Mouse (Mus musculus): ENCODE measurements around the gene Dusp6.
"Not testable (repeated sequence)": the region's sequence is repeated elsewhere in the genome, so short reads cannot be mapped to it uniquely, and the experiment has no call there.

The Dusp6 gene

DNA sequence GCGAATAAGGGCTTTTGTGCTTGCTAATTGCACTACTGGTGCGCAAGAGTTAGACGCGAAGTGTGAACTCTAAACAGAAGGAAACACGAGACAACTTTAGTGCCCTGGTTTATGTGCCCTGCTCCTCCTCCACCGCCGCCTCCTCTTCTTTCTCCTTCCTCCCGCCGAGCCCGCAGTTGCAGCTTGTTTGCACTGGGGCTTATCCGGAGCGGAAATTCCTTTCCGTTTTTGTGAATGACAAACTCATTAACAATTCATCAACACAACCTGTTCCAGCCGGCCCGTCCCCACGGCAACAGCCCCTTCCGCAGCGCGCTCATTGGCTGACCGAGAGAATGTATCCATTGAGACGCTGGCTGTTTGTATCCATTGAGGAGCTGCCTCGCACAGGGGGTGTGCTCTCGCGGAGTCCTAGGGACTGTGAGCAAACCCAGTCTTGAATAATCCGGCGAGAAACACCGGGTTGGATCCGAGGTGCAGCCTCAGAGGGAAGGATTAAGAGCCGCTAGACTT lies at the start of gene Dusp6:
TSS of gene Dusp6 (plus strand) at position 365 of the 513 bp plus-strand sequence.
- peak; percentile 98 for DNase-seq (ENCODE audit: low read depth, low spot score)

DNA sequence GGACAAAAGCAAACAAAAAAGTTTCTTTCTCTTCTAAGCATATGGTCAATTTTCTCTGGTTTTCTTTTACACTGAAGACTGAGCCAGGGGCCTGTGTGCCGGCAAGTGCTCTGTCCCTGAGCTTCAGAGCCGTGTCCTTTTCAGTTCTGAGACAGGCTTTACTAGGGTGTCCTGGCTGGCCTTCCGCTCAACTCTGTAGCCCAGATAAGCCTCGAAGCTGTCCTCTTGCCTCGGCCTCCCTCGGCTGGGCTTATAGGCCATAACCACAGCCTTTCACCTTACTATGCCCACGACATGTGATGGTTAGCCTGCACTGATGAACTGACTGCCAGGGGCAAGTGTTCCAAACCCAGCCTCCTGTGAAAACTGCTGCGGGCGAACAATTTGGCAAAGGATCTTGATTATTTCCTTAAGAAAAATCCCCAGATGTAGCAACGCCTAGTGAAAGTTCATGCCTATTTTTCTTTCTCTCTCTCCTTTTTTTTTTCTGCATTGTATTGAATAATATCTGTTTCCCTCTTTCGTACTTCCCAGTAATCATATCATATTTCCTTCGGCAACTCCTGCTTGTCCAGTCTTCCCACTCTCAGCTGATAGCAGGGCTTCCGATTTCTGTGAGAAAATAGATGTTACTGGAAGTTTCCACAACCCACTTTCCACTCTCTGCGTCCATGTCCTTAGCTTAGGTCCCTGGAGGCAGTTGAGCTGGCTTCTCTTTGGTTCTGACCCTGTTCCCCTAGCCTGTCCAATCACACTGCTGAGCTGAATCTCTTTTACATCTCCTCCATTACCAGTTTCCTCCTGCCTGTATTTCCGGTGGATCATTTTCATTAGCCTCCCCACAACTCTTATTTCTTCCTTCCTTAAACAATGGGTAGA lies 48.4 kb upstream of the Dusp6 start:
- no peak for DNase-seq (ENCODE audit: low read depth, low spot score)

DNA sequence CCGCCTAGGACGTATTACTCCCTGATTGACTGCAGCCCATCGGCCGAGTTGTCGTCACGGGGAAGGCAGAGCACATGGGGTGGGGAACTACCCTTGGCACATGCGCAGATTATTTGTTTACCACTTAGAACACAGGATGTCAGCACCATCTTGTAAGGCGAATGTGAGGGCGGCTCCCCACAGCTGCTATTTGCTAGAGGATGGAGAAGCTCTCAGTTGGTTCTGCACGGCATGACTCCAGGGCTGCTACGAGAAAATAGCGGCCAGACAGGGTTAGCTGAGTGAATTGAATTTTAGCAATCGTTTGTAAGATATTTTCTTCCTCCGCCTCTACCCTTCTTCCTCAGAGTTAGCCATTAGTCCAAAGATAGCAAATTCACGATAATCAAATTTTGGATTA lies 46.5 kb upstream of the Dusp6 start:
- DNase-seq (ENCODE audit: low read depth, low spot score), result not testable (repeated sequence)

DNA sequence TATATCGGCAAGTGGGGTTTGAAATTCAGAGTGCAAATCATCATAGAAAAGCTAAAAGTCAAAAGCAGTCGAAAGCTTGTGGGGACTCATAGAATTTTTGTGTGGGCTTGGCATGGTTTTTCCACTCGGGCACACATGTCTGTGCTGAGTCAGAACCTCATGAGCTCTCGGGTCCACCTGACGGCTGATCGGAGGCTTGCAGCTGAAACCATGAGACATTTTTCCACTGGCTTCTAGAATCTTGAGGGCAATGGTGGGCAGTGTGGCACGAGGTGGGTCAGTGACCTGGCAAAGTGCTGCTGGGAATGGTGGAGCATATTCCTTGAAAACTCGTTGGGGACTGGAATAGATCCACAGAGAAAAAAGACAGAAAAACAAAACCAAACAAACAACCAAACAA lies 41.5 kb upstream of the Dusp6 start:
- no peak for DNase-seq (ENCODE audit: low read depth, low spot score)

DNA sequence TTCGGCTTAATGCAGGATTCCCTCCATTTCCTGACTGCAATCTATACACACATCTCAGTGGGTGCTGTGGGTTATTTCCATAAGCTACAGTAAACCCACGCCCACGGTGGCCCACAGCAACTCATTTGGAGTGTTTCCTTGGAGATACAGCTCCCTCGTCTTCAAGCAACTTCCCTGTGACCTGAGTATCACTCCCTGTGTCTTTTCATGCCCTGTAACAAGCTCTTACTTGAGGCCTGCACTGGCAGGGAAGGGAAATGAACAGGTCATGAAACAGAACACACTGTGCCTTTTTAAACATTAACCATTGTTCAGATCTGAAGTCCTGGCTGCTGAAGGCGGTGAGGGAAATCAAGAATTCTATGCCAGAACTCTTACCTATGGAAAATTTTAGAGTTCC lies 40.3 kb upstream of the Dusp6 start:
- peak; percentile 67 for DNase-seq (ENCODE audit: low read depth, low spot score)

DNA sequence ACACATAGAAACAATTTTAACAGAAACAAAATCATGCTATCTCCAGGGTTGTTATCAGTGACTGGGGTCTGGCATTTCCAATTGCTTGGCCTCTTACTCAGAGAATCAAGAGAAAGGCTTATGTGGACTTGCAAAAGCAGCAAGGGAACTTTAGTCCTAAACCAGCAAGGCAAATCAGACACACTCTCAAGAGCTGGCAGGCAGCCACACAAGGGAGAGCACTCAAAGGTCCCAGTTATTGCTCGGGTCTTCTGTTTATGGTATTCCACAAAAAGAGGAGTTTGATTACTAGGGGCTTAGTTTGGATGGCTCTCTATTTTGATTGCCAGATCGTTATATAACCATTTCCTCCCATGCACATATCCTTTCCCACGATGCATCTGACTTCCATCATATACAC lies 38.8 kb upstream of the Dusp6 start:
- no peak for DNase-seq (ENCODE audit: low read depth, low spot score)

DNA sequence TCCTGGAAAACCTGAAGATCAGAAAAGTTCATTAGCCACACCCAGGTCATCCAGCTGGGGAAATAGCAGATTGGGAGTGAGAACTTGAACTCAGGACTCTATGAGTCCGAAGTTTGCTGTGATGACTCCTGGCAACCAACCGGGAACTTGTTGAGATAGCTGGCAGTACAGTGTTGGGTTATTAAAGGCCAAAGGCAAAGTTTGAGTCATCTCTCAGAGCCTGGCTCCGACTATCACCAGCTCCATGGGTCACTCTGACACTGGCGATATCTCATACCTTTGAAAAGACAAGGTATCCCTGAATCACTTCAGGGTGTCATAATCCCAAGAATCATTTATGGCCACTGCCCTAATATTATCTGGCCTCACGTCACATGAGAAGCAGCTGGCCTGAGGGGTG lies 36.2 kb upstream of the Dusp6 start:
- DNase-seq (ENCODE audit: low read depth, low spot score), result no peak

DNA sequence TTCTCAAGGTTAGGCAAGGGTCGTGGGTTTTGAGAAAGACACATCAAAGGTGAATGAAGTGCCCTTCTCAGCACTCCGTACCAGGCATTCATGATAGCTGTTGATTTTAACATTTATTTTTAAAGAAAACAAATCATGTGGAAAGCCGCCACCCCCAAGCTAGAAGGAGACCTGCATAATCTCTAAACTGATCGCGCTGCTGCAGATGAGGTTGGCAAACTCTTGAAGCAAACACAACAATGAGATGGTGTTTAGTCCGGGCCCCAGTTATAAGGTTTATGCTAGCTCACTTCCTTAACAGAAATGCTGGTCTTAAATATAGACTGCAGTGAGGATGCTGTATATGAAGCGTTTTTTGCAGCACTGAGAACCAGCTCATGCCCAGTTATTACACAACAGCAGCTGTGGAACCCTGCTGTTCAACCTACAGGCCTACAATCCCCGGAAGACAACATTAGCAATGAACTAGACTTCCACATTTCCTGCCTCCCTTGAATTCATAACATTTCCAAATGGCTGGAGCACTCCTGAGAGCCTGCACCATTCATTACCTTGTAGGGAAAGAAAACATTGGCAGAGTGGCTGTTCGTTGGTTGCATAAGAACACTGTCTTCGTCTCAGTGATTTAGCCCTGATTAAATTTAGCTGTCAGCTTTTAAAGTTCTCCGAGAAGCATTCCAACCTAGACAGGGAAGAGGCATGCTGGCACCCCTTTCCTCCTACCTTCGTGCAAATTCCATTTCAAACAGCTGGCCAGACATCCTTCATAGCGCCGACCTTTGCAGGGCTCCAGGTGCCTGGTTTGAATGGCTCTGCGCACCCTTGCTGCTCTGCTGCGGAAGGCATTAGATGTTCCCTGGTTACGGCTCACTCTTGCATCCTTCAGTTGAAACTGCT lies 34.8 kb upstream of the Dusp6 start:
- DNase-seq (ENCODE audit: low read depth, low spot score), result peak; percentile 77

DNA sequence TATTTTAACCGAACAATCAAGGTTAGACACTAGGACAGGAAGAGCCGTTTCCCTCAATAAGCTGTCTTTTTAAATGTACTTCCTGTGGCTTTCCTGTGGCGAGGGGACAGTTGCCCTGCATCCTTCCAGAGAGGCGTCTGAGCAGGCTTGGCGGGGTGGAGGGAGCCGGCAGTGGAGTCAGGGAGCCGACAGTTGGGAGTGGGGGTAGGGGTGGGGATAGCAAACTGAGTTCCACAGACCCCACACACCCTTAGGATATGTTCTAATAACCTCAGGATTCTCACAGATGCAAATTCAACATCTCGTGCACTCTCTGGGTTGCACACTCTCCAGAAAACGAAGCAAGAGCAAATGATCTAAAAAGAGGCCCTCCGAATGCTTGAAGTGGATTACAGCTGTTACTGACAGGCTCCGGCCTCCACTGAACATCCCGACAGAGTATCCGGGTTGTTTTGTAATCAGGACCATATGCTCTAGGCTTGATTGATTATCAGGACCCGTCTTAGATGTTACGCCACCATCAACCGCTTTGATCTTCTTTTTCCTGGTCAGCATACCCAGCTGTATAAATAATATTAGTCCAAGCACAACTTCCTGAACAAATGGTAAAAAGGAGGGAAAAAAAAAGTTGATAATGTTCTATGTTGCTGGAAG lies 33.9 kb upstream of the Dusp6 start:
- DNase-seq (ENCODE audit: low read depth, low spot score), result no peak

DNA sequence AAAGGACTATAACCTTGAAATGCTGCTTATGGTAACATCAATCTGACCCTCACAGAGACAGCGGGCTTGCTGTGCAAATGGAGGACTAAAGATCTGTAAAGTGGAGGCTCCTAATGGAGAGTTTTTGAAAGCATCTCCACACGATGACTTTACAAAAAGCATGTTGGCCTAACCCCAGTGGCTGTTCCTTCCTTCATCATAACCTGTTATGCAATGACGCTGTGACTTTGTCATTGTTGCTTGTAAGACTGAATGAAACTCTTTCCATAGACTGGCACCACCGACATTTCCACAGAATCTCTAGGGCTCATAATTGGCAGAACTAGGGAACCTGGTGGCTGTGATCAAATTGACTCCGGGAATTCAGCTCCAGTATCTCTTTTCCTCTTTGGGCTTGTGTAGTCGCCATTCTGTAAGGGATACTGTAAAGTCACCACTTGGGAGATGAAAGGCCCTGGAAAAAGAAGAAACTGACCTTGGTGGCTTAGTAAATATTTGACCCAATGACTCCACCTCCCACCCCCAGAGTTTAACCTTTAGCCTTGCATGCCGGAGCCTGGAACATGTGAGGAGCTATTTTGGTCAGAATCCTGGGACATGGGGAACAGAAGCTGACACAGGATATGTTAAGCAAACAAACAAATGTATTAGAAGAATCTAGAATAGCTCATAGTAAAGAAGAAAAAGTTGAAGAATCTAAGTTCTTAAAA lies 30.4 kb upstream of the Dusp6 start:
- no peak for DNase-seq (ENCODE audit: low read depth, low spot score)

DNA sequence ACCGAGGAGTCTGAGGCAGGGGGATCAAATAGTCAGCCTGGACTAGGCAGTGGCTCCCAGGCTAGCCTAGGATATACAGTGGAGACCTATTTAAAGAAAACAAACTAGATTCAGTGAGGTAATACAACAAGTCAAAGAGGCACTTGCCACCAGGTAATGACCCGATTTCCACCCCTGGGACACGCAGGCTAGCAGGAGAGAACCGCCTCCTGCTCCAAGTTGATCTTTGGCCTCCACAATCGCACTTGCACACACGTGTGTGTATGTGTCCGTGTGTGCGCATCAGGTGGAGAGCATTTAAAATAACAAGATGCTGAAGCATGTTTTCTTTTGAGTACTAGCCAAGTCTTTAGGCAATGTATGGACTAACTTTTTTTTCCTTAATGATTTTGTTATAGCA lies 28.7 kb upstream of the Dusp6 start:
- DNase-seq (ENCODE audit: low read depth, low spot score), result no peak

DNA sequence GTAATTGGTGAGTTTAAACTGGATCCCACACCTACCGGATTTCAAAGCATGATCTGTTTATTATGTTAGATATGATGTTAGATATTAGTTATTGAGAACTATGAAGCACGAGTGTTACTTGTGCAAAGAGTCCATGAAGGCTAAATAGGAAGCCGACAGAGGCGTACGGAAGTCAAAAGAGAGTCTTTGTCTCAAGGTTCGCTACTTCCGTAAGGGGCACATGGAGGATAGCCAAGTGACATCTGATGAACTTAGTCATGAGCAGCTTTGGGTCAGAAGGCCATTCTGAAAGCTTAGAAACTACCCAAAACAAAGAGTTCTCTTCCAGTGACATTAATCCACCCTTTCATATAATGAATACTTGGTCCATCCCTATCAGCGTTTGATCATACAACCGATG lies 27.9 kb upstream of the Dusp6 start:
- DNase-seq (ENCODE audit: low read depth, low spot score), result no peak

DNA sequence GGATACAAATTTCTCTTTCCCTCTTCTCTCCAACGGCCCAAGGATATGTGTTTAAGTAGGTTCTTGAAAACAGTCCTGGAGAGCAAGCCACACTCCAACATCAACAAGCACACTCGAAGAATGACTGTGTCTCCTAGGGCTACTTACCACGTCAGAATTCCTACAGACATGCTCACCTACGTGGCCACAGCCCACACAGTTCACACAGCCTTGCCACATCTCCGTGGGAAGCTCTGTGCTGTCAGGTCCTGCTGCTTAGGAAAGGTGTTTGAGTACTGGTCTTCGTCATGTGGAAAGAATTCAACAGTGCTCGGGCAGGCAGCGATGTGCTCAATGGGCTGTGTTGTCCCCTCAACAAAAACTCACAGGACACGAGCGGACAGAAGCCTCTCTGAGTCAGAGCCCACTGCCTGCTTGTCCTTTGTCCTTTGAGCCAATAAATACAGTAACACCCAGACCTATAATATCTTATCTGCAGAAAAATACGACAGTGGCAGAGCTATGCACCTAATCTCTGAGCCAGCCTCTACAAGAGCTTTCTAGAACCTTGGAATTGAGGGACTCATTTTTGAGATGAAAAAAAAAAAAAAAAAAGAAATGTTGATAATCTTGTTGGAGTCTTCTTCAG lies 25.7 kb upstream of the Dusp6 start:
- DNase-seq (ENCODE audit: low read depth, low spot score), result no peak

DNA sequence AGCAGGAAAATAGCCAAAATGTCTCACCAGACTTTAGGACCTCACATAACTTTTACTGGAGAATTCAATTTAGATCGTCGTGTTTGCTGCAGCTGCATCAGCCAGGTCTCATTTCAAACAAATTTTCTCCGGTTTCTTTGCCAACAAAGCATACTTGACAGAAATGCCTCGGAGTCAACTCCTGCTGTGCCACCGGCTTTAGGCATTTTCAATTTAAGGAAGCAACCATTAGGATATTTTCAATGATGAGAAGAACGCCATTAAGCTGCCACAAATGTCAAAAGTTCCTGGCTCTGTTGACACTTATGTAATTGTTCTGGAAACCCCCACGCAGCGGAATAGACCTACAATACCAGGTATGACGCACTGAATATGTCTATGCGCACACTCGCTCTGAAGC lies 24.5 kb upstream of the Dusp6 start:
- peak; percentile 55 for DNase-seq (ENCODE audit: low read depth, low spot score)

DNA sequence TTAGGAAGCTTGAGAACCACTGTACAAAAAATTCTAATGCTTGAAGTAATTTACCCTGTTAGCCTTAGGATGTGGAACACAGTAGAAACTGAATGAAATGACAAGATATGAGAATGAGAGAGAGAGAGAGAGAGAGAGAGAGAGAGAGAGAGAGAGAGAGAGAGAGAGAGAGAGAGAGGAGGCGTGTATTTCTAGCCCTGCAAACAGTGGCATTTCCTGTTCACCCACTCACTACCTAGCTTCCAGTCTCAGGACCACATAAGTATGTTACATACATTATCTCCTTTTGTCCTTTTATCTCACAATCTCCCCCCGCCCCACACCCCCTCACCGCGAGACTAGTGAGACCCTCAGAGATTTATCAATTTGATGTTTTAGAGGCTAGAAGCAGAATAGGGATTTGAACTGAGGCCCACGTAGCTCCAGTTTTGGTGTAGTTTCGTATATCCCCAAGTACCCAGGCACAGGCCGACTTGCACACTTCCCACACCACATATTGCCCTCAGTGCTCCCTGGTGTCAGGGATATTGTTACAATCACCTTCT lies 21.7 kb upstream of the Dusp6 start:
- no peak for DNase-seq (ENCODE audit: low read depth, low spot score)

DNA sequence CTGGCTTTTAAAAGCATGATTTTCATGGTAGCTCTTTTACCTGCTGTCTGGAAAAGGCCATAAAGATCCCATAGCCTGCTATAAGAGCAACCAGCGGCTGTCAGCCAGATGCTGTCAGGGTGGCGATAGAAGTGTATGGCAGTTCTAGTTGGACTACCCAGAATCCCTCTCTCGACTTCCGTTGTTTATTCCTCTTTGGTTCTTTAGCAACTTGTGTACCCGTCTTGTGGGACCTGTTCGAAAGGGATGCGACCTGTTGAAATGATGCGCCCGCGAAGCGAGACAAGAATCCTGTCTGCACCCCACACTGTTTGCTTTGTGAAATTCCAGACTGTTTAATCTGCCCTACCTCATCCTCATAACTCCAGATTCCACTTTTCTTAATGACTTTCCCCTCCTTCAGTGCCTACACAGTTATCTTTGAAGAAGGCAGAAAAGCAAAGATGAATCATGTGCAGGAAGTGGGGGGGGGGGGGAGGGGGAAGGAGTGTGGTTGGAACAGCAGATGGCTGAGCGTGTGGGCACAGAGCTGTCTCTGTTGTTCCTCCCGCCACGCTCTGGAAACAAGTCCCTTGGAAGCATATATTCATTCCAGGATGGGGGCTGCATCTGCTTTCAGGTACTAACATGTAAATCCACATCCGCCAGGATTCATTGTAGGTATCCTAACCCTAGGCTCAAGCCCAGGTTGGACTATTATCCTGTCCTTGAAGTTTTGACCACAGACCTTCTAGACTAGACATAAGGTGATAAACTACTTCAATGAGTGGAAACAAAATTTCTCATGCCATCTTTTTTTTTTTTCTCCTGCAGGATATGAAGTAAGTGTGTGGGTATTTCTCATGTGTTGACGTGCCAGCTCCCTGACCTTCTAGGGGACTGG lies 21.0 kb upstream of the Dusp6 start:
- peak; percentile 89 for DNase-seq (ENCODE audit: low read depth, low spot score)

DNA sequence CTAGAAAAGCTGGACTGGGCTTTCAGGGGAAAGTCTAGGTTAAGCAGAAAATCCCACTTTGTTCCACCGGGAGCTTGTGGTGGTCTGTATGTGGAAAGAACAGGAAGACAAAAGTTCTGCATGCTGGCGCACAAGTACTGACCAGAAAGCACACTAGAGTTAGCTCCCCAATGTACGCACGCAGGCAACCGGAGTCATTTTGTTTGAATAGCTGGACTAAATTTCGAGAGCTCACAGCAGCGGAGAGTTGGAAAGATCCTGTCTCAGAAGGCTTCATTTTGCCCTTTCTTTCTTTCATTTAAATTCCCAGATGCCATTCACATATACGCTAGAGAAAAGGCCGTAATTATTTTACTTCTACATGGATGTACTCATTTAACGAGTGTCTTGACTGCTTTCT lies 20.3 kb upstream of the Dusp6 start:
- DNase-seq (ENCODE audit: low read depth, low spot score), result no peak

DNA sequence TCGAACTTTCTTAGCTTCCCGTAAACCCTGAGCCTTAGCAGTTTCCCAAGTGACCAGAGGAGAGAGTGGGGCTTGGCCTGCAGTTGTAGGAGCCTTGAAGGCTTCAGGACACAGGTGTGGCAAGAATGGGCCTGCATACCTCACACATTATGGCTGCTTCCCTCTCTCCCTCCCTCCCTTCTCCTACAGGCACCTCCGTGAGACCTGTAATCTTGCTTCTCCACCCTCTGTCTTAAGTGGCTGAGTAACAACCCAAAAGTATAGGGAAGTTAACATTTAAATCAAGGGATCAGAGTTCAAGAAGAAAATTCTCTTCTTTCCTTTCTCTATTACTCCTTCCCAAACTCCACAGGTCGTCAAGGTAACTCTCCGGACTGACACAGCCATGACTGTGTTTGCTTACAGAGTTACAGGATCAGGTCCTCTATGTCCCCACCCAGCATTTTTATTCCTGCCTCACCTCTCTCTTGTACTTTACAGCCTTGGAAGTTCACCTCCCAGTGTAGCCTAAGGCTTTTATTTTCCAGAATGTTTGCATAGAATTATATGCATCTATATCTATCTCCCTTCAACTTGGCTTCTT lies 19.0 kb upstream of the Dusp6 start:
- DNase-seq (ENCODE audit: low read depth, low spot score), result no peak

DNA sequence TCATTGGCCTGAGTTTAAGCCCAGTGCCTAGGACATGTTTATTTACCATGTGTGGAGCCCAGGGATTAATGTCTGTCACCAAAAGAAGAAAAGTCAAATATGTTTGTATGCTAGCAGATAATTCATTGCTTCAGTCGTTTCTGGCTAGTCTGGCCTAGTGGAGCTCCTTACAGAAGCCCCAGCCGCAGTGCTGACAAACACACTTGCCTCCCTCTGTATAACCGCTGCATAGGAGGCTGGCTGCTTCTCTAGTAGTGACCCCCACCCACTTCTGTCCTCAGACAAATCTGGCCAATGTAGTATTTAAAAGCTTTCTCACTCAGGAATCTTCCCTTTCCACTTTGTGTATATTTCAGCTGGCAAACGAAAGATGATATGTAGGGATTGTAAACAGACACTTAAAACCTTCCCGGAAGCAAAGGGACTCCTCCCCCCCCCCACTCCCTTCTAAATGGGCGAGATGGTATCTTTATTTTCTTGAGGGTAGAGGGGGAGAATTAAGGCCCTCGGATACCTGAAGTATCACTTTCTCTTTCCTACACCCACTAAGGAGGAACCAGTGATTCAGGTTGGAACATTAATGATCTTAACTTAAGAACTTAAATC lies 18.3 kb upstream of the Dusp6 start:
- no peak for DNase-seq (ENCODE audit: low read depth, low spot score)
